In genomic region chr14:67599734-67600133, GRCm38 (mm10) we compare ENCODE assay signal across 10 mouse cellular contexts.
A peak's percentile ranks its signal among the peaks of the same experiment; 100 is the strongest.
DNase-seq lines count a peak whose midpoint lies in the region; ATAC-seq and TF ChIP-seq lines count a peak whose summit lies in the region.
"Had no signal": no experiment of that assay in that cellular context is flagged by ENCODE, and none has a peak within 500 bp of the region (broad histone marks: within the 10 kb centered on the region; RNA-seq: fewer than 3 reads in every experiment).

No protein-coding gene starts in this region.

- H3K4me2 ChIP-seq in midbrain, embryonic 14.5 days (ENCODE audit: low read length) = no peak overlapping the region
- no peak overlapping the region for H3K4me2 ChIP-seq in midbrain, embryonic 16.5 days (ENCODE audit: low read length)

- H3K27me3 ChIP-seq in midbrain, embryonic 14.5 days (ENCODE audit: control insufficient read depth, insufficient read depth, low read length) = no peaks in the 10 kb centered on the region
- H3K27me3 ChIP-seq in midbrain, embryonic 16.5 days (ENCODE audit: control insufficient read depth, insufficient read depth, low read depth, low read length) = no peaks in the 10 kb centered on the region

- DNase-seq in gastrocnemius, adult 2 months = no peak
- DNase-seq in gastrocnemius, postnatal 10 days = no peak
- DNase-seq in midbrain, embryonic 14.5 days = peak; percentile 62
- peak; percentile 27 for DNase-seq in lung, postnatal 36 days
- no peak for DNase-seq in urinary bladder, adult 2 months (ENCODE audit: low spot score)
- DNase-seq in gastrocnemius, postnatal 36 days = no peak

- no peak for TF ChIP-seq POLR2A in bone marrow, adult 2 months (IDR thresholded peaks at IDR 0.05; ENCODE audit: borderline replicate concordance, control insufficient read depth, low read depth, low read length)

- no peaks in the 10 kb centered on the region for H3K4me1 ChIP-seq in midbrain, embryonic 14.5 days (ENCODE audit: control insufficient read depth, insufficient read depth, low read length)
- H3K4me1 ChIP-seq in midbrain, embryonic 16.5 days (ENCODE audit: control insufficient read depth, insufficient read depth, low read length) = no peaks in the 10 kb centered on the region
- H3K4me1 ChIP-seq in bone marrow, adult 2 months (ENCODE audit: control insufficient read depth, insufficient read depth, low read length) = no peaks in the 10 kb centered on the region

- no peak overlapping the region for H3K4me3 ChIP-seq in gastrocnemius, adult 2 months
- no peak overlapping the region for H3K4me3 ChIP-seq in midbrain, embryonic 14.5 days (replicated peaks; ENCODE audit: low read depth, low read length)
- no peak overlapping the region for H3K4me3 ChIP-seq in midbrain, embryonic 16.5 days (ENCODE audit: low read depth, low read length)
- H3K4me3 ChIP-seq in bone marrow, adult 2 months (replicated peaks; ENCODE audit: control insufficient read depth, low read depth, low read length) = no peak overlapping the region
- H3K4me3 ChIP-seq: myocyte had no signal

- peak; percentile 69 for TF ChIP-seq CTCF in gastrocnemius, adult 2 months (IDR thresholded peaks at IDR 0.05)
- TF ChIP-seq CTCF in bone marrow, adult 2 months (IDR thresholded peaks at IDR 0.05; ENCODE audit: control insufficient read depth, insufficient read depth, low read length) = 0 out of 2 replicates have a peak, but pooled peaks have one; percentile 3

- no peak overlapping the region for H3K27ac ChIP-seq in gastrocnemius, adult 2 months
- H3K27ac ChIP-seq in midbrain, embryonic 14.5 days (replicated peaks; ENCODE audit: low read depth, low read length) = no peak overlapping the region
- no peak overlapping the region for H3K27ac ChIP-seq in midbrain, embryonic 16.5 days (ENCODE audit: low read length)
- no peak overlapping the region for H3K27ac ChIP-seq in bone marrow, adult 2 months (ENCODE audit: control insufficient read depth, insufficient read depth, low read depth, low read length, poor library complexity)

- ATAC-seq in midbrain, embryonic 14.5 days (ENCODE audit: low FRiP score, low TSS enrichment) = no peak
- no peak for ATAC-seq in midbrain, embryonic 16.5 days
- ATAC-seq: activated CD4-positive, CD25-positive, alpha-beta regulatory T cell, adult 4 months had no signal

- no peak overlapping the region for H3K9ac ChIP-seq in midbrain, embryonic 14.5 days (replicated peaks; ENCODE audit: low read length)
- no peak overlapping the region for H3K9ac ChIP-seq in midbrain, embryonic 16.5 days (ENCODE audit: low read depth, low read length)

- H3K9me3 ChIP-seq in midbrain, embryonic 14.5 days (ENCODE audit: control insufficient read depth, low read length) = no peaks in the 10 kb centered on the region
- no peaks in the 10 kb centered on the region for H3K9me3 ChIP-seq in midbrain, embryonic 16.5 days (replicated peaks; ENCODE audit: control insufficient read depth, low read length, poor library complexity, severe bottlenecking)

- WGBS in midbrain, embryonic 14.5 days = 24% methylated on average over 4 of the region's 4 CpGs
- 26% methylated on average over 4 of the region's 4 CpGs for WGBS in midbrain, embryonic 16.5 days
- WGBS in bone marrow, adult 2 months = 19% methylated on average over 4 of the region's 4 CpGs

- no peaks in the 10 kb centered on the region for H3K36me3 ChIP-seq in midbrain, embryonic 14.5 days (ENCODE audit: control insufficient read depth, insufficient read depth, low read length)
- H3K36me3 ChIP-seq in midbrain, embryonic 16.5 days (ENCODE audit: control insufficient read depth, insufficient read depth, low read length) = no peaks in the 10 kb centered on the region

- intact Hi-C loops in gastrocnemius, adult 2 months (cut with DNase I) = no loop called here
- intact Hi-C loops in gastrocnemius, postnatal 36 days (cut with DNase I) = loop anchor here (5.0 kb wide), 1 partner anchor 387 kb away; no protein-coding TSS in a partner anchor

Comparison
In these comparisons a context has a peak if more than half of its experiments do, and no peak if none do; other contexts are left out.
1. DNase-seq: peak in midbrain, embryonic 14.5 days (single experiment) and lung, postnatal 36 days (single experiment); none in gastrocnemius, adult 2 months (single experiment), gastrocnemius, postnatal 10 days (single experiment), urinary bladder, adult 2 months (single experiment) and gastrocnemius, postnatal 36 days (0 of 2).